Mouse (Mus musculus) midbrain, embryonic 11.5 days (tissue): Measurements from ENCODE around the gene Astl. TPM values are rescaled to one million over a fixed set of nuclear protein-coding genes. Genes with fewer than 3 reads are reported as not detected.

Source experiments
- ATAC-seq: fragments of 200-750 bp; cut with Nextera tagmentation; 2 replicates; pipeline ENCODE4 v1.8.0; 2017; ENCODE audit warnings: moderate TSS enrichment, moderate library complexity; ENCODE audit not compliant: low FRiP score
- DNase-seq: peaks from one replicate; pipeline ENCODE4 v3.0.0; 2015; ENCODE audit warnings: low spot score; ENCODE audit errors: missing footprints
- H3K27ac ChIP-seq: fragments of 300-500 bp; sonication (generic); 2 replicates; pipeline ENCODE4 v1.5.1; 2014; ENCODE audit warnings: low read depth, low read length
- H3K27me3 ChIP-seq: fragments of 300-500 bp; sonication (generic); 2 replicates; pipeline ENCODE4 v1.6.1; 2014; ENCODE audit warnings: mild to moderate bottlenecking, low read length, moderate library complexity, mixed read lengths; ENCODE audit not compliant: control insufficient read depth, insufficient read depth
- H3K36me3 ChIP-seq: fragments of 300-500 bp; sonication (generic); 2 replicates; pipeline ENCODE4 v1.6.1; 2014; ENCODE audit warnings: mild to moderate bottlenecking, low read length, moderate library complexity, mixed read lengths; ENCODE audit not compliant: control insufficient read depth, insufficient read depth
- H3K4me1 ChIP-seq: fragments of 300-500 bp; sonication (generic); 2 replicates; pipeline ENCODE4 v1.6.1; 2014; ENCODE audit warnings: low read length; ENCODE audit not compliant: control insufficient read depth, insufficient read depth
- H3K4me2 ChIP-seq: fragments of 300-500 bp; sonication (generic); 2 replicates; pipeline ENCODE4 v1.6.1; 2014; ENCODE audit warnings: mild to moderate bottlenecking, moderate library complexity
- H3K4me3 ChIP-seq: fragments of 300-500 bp; sonication (generic); 2 replicates; pipeline ENCODE4 v1.5.1; 2014; ENCODE audit warnings: low read depth, low read length
- H3K9ac ChIP-seq: fragments of 300-500 bp; sonication (generic); 2 replicates; pipeline ENCODE4 v1.6.1; 2014; ENCODE audit warnings: low read length
- H3K9me3 ChIP-seq: fragments of 300-500 bp; sonication (generic); 2 replicates; pipeline ENCODE4 v1.6.1; 2016; ENCODE audit warnings: low read length; ENCODE audit not compliant: control insufficient read depth
- WGBS: fragments of 180-500 bp; shearing (Covaris S2); extraction: QIAGEN DNeasy Blood & Tissue Kit; methylation state at CpG from one replicate; pipeline ENCODE4 v1.1.7; 2014; 5-methylcytosine and 5-hydroxymethylcytosine counted together
- polyA plus RNA-seq: library from polyadenylated mRNA; unstranded; fragments of >200 nt; fragmentation: Nextera tagmentation; extraction: Ambion mirVana; gene quantifications from 2 replicates; pipeline ENCODE4 v1.2.1, GENCODE M21; 2014

Astl gene
- polyA plus RNA-seq, 1 experiment from 2014 or later, result not detected

DNA sequence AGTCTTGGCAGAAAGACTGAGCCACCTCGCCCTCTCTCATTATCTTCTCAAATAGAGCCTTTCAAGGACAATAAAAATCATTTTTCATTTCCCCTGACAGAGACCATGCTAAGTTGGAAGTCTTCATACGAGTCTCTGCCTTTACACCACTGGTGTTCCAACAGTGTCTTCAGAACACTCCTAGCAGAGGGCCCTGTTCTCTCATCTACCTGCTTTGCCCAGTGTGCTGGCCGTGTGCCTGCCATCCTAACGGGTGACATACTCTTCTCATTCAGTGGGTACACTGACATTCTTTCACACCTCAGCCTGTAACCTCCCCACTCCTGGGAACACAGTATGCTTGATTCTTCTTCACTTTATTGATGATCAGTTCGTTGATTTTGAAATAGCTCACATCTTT lies 22.0 kb upstream of the Astl start:
- Histone ChIP-seq H3K27me3 (no peaks in the 10 kb centered on the region), H3K4me3 (no peak overlapping the region), H3K4me1 (no peaks in the 10 kb centered on the region), H3K9ac (no peak overlapping the region), H3K9me3 (no peaks in the 10 kb centered on the region), H3K36me3 (no peaks in the 10 kb centered on the region), H3K4me2 (no peak overlapping the region), H3K27ac (no peak overlapping the region)
- DNase-seq, result no peak
- ATAC-seq, result no peak
- WGBS, result 73% methylated on average over 5 of the region's 5 CpGs

DNA sequence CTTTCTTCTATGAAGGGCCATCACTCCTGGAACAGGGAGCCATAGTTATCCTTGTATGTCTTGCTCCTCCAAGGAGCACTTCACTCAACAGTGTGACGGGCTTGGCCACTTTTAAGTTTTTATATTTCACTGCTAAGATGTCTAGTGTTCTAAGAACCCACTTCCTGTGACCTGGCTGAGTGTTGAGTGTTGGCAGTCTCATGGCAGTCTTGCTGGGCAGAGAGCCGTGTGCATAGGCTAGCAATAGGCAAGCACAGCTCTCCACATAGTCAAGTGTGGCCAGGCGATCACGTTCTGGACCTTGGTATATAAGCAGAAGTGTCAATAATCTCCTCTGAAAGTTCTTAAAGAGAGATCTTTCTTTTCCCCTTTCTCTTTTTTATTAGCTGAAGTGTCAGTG lies 20.3 kb upstream of the Astl start:
- H3K27me3 ChIP-seq, result no peaks in the 10 kb centered on the region
- no peak overlapping the region for H3K4me2 ChIP-seq
- H3K4me3 ChIP-seq, result no peak overlapping the region
- H3K27ac ChIP-seq, result no peak overlapping the region
- 89% methylated on average over 4 of the region's 4 CpGs for WGBS
- H3K9me3 ChIP-seq, result no peaks in the 10 kb centered on the region
- ATAC-seq, result no peak
- H3K9ac ChIP-seq, result no peak overlapping the region
- H3K36me3 ChIP-seq, result no peaks in the 10 kb centered on the region
- DNase-seq, result no peak
- H3K4me1 ChIP-seq, result no peaks in the 10 kb centered on the region

DNA sequence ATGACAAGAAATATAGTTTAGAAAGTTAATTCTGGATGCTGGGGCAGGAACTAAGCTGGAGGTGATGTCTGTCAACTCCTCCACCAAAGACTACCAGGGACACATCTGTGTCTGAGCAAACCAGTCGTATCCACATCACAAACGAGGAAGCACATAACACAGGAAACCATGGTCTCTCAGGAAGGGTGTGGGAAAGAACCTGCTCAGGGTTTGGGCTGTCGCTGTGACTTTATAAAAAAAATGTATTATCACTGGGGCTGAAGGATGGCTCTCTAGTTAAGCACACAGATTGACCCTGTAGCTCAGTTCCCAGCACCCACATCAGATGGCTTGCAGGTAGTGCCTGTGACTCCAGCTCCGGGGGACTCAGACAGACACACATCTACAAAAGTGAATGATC lies 19.4 kb upstream of the Astl start:
- Histone ChIP-seq H3K36me3 (no peaks in the 10 kb centered on the region), H3K9me3 (no peaks in the 10 kb centered on the region), H3K4me2 (no peak overlapping the region), H3K4me1 (no peaks in the 10 kb centered on the region), H3K27ac (no peak overlapping the region), H3K9ac (no peak overlapping the region), H3K27me3 (no peaks in the 10 kb centered on the region), H3K4me3 (no peak overlapping the region)
- DNase-seq (no peak), ATAC-seq (no peak)
- 80% methylated on average over 4 of the region's 4 CpGs for WGBS

DNA sequence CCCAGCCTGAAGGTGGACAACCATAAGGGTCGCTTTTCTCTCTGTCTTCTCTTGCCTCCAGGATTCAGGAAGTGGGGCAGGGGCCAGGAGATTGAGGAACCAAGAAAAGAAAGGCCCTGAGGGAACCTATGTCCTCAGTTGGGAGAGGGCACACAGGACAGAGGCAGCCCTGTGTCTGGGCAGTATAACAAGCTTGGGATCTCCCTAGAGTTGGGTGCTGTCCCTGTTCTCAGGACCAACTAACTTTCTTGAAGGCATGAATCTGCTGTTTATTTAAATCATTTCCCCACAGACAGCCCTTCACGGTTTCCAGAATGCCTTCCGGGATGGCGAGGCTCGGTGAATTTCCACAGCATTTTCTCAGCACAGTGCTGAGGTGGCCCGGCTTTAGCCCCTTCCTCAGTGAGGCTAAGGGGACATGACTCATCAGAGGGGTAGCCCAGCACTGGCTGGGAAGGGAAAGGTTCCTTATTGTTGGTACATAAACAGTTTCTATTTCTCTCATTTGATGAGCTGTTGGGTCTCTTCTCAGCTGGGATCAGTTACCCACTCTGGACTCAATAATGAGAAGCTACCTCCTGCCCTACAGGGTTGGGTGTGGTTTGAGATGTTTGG lies 15.7 kb upstream of the Astl start:
- H3K4me3 ChIP-seq, result no peak overlapping the region
- H3K9ac ChIP-seq, result no peak overlapping the region
- H3K27ac ChIP-seq, result no peak overlapping the region
- H3K4me1 ChIP-seq, result no peaks in the 10 kb centered on the region
- H3K4me2 ChIP-seq, result no peak overlapping the region
- ATAC-seq (no peak), DNase-seq (no peak)
- H3K27me3 ChIP-seq, result no peaks in the 10 kb centered on the region
- H3K9me3 ChIP-seq, result no peaks in the 10 kb centered on the region
- H3K36me3 ChIP-seq, result no peaks in the 10 kb centered on the region
- WGBS, result 84% methylated on average over 6 of the region's 6 CpGs

- no peaks in the 10 kb centered on the region for H3K4me1 ChIP-seq
- no peak overlapping the region for H3K4me2 ChIP-seq
- WGBS, result 90% methylated on average over 1 of the region's 1 CpGs
Observed at GRCm38 (mm10) chr2:127323667-127324066, 14.8 kb upstream of the Astl start.

GRCm38 (mm10) chr2:127324456-127324855 lies 14.0 kb upstream of the Astl start:
- DNase-seq (no peak), ATAC-seq (no peak)
- no peaks in the 10 kb centered on the region for H3K4me1 ChIP-seq
- 79% methylated on average over 7 of the region's 7 CpGs for WGBS
- H3K4me2 ChIP-seq, result no peak overlapping the region
- H3K9ac ChIP-seq, result no peak overlapping the region
- no peaks in the 10 kb centered on the region for H3K36me3 ChIP-seq
- no peaks in the 10 kb centered on the region for H3K27me3 ChIP-seq
- H3K9me3 ChIP-seq, result no peaks in the 10 kb centered on the region
- no peak overlapping the region for H3K27ac ChIP-seq
- no peak overlapping the region for H3K4me3 ChIP-seq

More at GRCm38 (mm10) chr2:127323667-127324066, 14.8 kb upstream of the Astl start:
- H3K27me3 ChIP-seq, result no peaks in the 10 kb centered on the region
- no peak overlapping the region for H3K27ac ChIP-seq
- H3K4me3 ChIP-seq, result no peak overlapping the region
- no peaks in the 10 kb centered on the region for H3K9me3 ChIP-seq
- H3K9ac ChIP-seq, result no peak overlapping the region
- no peaks in the 10 kb centered on the region for H3K36me3 ChIP-seq
- no peak for DNase-seq
- ATAC-seq, result no peak

- no peak for ATAC-seq
- Histone ChIP-seq H3K4me1 (no peaks in the 10 kb centered on the region), H3K36me3 (no peaks in the 10 kb centered on the region), H3K9ac (no peak overlapping the region), H3K9me3 (no peaks in the 10 kb centered on the region), H3K27me3 (no peaks in the 10 kb centered on the region), H3K4me2 (no peak overlapping the region), H3K27ac (no peak overlapping the region), H3K4me3 (no peak overlapping the region)
- no peak for DNase-seq
- WGBS, result 75% methylated on average over 12 of the region's 12 CpGs
Observed at GRCm38 (mm10) chr2:127328090-127328851, 10.2 kb upstream of the Astl start.

DNA sequence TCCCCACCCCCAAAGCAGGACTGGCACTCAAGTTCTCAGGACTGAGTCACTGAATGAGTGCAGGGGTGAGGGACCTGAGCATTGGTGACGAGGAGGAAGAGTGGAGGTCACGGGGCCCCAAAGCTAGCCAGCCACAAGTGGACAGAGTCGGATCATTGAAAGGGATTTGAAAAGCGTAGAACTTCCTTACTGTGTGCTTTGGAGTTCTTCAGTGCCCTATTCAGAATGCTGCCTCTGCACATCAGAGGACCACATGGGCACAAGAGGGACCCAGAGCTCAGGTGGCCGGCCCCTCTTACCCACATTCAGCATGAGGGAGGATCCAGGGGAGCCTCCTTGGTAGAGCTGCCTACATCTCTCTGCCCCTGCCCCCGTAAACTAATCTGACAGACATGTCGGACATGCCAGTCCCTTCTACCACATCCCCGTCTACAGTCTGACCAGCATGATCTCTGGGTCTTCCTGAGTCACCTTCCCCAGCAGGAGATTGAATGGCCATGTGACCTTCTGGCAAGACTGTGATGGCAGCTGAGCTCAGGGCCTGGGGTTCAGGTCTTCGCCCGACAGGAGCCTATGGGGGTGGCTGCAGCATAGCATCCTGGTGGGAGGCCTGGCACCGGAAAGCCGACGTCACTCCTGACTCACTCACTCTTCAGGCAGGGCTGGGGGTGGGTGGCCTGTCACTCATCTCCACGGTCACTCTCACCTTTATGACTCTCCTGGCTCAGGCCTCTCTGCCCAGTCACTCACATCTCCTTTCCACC lies 5.5 kb upstream of the Astl start:
- DNase-seq (no peak), ATAC-seq (no peak)
- Histone ChIP-seq H3K9ac (no peak overlapping the region), H3K9me3 (no peaks in the 10 kb centered on the region), H3K27me3 (peaks cover 24% of the 10 kb centered on the region), H3K4me3 (no peak overlapping the region), H3K27ac (no peak overlapping the region), H3K4me2 (no peak overlapping the region), H3K36me3 (no peaks in the 10 kb centered on the region), H3K4me1 (peaks cover 5% of the 10 kb centered on the region)
- 83% methylated on average over 14 of the region's 14 CpGs for WGBS
